Mouse (Mus musculus) CH12.LX (cell line): Measurements from ENCODE around the gene Olfr820. TPM values are rescaled to one million over a fixed set of nuclear protein-coding genes. Genes with fewer than 3 reads are reported as not detected.
"Not testable (repeated sequence)": the region's sequence is repeated elsewhere in the genome, so short reads cannot be mapped to it uniquely, and the experiment has no call there.

ENCODE experiments used
- DNase-seq: peaks from one replicate; pipeline ENCODE4 v3.0.0-alpha.2; 2013; ENCODE audit errors: extremely low read depth
- H3K27ac ChIP-seq: 2 replicates; pipeline ENCODE4 v1.5.1; 2012; ENCODE audit warnings: low read depth, mild to moderate bottlenecking, control low read depth, moderate library complexity; ENCODE audit not compliant: insufficient read depth
- H3K27me3 ChIP-seq: replicated peaks from 2 replicates; pipeline ENCODE3; 2012; ENCODE audit warnings: inconsistent platforms
- H3K36me3 ChIP-seq, 2 experiments: replicated peaks in 1 of 2; 2 replicates each; pipeline versions ENCODE3 to v1.6.1; 2012; ENCODE audit warnings: inconsistent platforms in 1 of 2, low read length in 1 of 2, mild to moderate bottlenecking in 1 of 2, mixed read lengths in 1 of 2, moderate library complexity in 1 of 2; ENCODE audit not compliant: control insufficient read depth in 1 of 2, insufficient read depth in 1 of 2
- H3K4me1 ChIP-seq, 2 experiments: 2 replicates each; pipeline ENCODE4 v1.6.1; 2012; ENCODE audit warnings: inconsistent platforms in 1 of 2, moderate library complexity in 1 of 2; ENCODE audit not compliant: insufficient read depth in 2 of 2, control insufficient read depth in 1 of 2
- H3K4me2 ChIP-seq: 2 replicates; pipeline ENCODE4 v1.6.1; 2012; ENCODE audit warnings: low read depth, mild to moderate bottlenecking, control low read depth; ENCODE audit not compliant: poor library complexity, insufficient read depth, severe bottlenecking
- H3K4me3 ChIP-seq, 3 experiments: fragments of 150-350 bp in 1 of 3; sonication (generic) in 1 of 3; replicated peaks in 1 of 3; 2 replicates each; pipeline versions ENCODE3 to v1.5.1; 2011 to 2012; ENCODE audit warnings: low read depth in 2 of 3, low read length in 2 of 3, mild to moderate bottlenecking in 2 of 3, moderate library complexity in 2 of 3, control low read depth in 1 of 3, improper control_type of control experiment in 1 of 3, inconsistent platforms in 1 of 3, mixed read lengths in 1 of 3; ENCODE audit not compliant: poor library complexity in 1 of 3
- H3K79me2 ChIP-seq: replicated peaks from 2 replicates; pipeline ENCODE4 v1.6.1; 2012; ENCODE audit warnings: mild to moderate bottlenecking, moderate library complexity; ENCODE audit not compliant: control insufficient read depth, poor library complexity, insufficient read depth, severe bottlenecking; ENCODE audit errors: extremely low read depth
- H3K9ac ChIP-seq: 2 replicates; pipeline ENCODE4 v1.6.1; 2012; ENCODE audit warnings: low read depth, mild to moderate bottlenecking, control low read depth, moderate library complexity; ENCODE audit not compliant: insufficient read depth
- H3K9me3 ChIP-seq: replicated peaks from 2 replicates; pipeline ENCODE3; 2012; ENCODE audit warnings: low read length, inconsistent platforms, mixed read lengths
- HCFC1 ChIP-seq: IDR thresholded peaks from 2 replicates; pipeline ENCODE4 v1.6.1; 2012; ENCODE audit warnings: low read depth, mild to moderate bottlenecking, inconsistent platforms, low read length, improper control_type of control experiment
- MYC ChIP-seq: IDR thresholded peaks from 2 replicates; pipeline ENCODE4 v1.6.1; 2011; ENCODE audit warnings: low read depth, mild to moderate bottlenecking, improper control_type of control experiment, low read length
- NRF1 ChIP-seq: IDR thresholded peaks from 2 replicates; pipeline ENCODE4 v1.6.1; 2014; ENCODE audit warnings: low read depth, mild to moderate bottlenecking, inconsistent platforms, low read length, improper control_type of control experiment, moderate library complexity
- SMC3 ChIP-seq: IDR thresholded peaks from 2 replicates; pipeline ENCODE4 v1.6.1; 2011; ENCODE audit warnings: low read depth, low read length, improper control_type of control experiment
- USF1 ChIP-seq: IDR thresholded peaks from 2 replicates; pipeline ENCODE4 v1.6.1; 2014; ENCODE audit warnings: low read depth, mild to moderate bottlenecking, inconsistent platforms, low read length, improper control_type of control experiment
- dilution Hi-C: fragments of 300-500 bp; cut with MboI; formaldehyde crosslinking; loops from 2 replicates; pipeline ENCODE4 v1.14.3; 2020; ENCODE audit warnings: low sequenced_read_pairs; ENCODE audit not compliant: extremely low pct_unique_long_range_greater_than_20kb, extremely low pct_ligation_motif_present
- in situ Hi-C: fragments of 300-500 bp; cut with MboI; formaldehyde crosslinking; loops from 3 replicates; pipeline ENCODE4 v1.14.3; 2019; ENCODE audit warnings: low sequenced_read_pairs, low pct_ligation_motif_present, low pct_unique_long_range_greater_than_20kb, mixed read lengths
- polyA plus RNA-seq: library from polyadenylated mRNA; unstranded; fragments of >175 nt; gene quantifications from 2 replicates; pipeline ENCODE4 v1.2.1, GENCODE M21; 2012; ENCODE audit warnings: low read depth; ENCODE audit not compliant: insufficient read length
- total RNA-seq, 2 experiments: library from RNA; depleted of rRNA; stranded (reverse); fragments of 300-350 nt in 1 of 2; fragments of >200 nt in 1 of 2; gene quantifications; 2 replicates each; pipeline ENCODE4 v1.2.3; 2012 to 2014

Gene Olfr820
- total RNA-seq (2012; rRNA removed) (not detected in 2 replicates), total RNA-seq (2014; rRNA removed) (not detected in 2 replicates), polyA plus RNA-seq (not detected in 2 replicates)

DNA sequence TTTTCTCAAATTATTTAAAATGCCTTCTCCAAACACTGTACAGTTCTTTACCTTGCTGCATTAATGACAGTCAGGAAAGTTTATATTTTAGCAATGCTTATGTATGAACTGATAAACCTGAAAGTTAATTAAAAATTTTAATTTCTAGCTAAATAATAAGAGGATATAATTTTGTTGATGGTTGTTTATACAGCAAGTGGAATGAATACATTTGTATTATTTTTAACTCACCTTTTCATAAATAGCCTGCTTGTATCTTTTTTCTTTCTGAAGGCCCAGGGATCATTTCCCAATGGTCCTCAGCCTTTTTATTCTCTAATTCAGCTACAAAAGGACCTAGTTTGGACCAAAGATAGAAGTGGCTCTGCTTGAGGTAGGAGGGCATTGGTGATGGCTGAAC, at the start of gene Olfr820:
Gene Olfr820, plus strand, starts transcription at position 301 of the 400 bp plus-strand sequence.
- DNase-seq, result no peak
- no peak within 1 kb of the TSS for H3K4me3 ChIP-seq
- H3K9ac ChIP-seq, result no peak within 1 kb of the TSS
- no peaks in the 10 kb centered on the region for H3K4me1 ChIP-seq
- in situ Hi-C loops, result no loop called here
- no peak within 1 kb of the TSS for H3K27ac ChIP-seq
- no peaks in the 10 kb centered on the region for H3K79me2 ChIP-seq
- H3K9me3 ChIP-seq, result no peaks in the 10 kb centered on the region
- TF ChIP-seq HCFC1, result no peak
- TF ChIP-seq NRF1, result no peak
- TF ChIP-seq USF1, result no peak
- TF ChIP-seq MYC, result no peak
- TF ChIP-seq SMC3, result no peak
- TF ChIP-seq, all 38 proteins: peak for 0
- dilution Hi-C loops, result no loop called here
- no peak within 1 kb of the TSS for H3K4me2 ChIP-seq
- H3K36me3 ChIP-seq, result no peaks in the 10 kb centered on the region
- H3K27me3 ChIP-seq, result no peaks in the 10 kb centered on the region

DNA sequence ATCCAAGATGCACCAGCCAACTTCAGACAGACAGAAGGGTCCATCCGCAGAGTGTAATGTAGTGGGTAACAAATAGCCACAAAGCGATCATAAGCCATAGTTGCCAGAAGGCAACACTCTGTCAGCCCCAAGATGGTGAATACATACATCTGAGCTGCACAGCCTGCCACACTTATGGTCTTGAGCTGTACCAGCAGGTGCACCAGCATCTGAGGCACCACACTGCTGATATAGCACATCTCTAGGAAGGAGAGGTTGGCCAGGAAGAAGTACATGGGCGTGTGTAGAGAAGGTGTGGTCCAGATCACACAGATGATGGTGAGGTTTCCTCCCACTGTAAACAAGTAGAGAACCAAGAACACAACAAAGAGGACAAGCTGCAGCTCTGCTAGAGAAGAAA, 46.2 kb upstream of the Olfr820 start:
- H3K9me3 ChIP-seq, H3K4me2 ChIP-seq, H3K36me3 ChIP-seq, in situ Hi-C loops, H3K27ac ChIP-seq, H3K9ac ChIP-seq, H3K79me2 ChIP-seq, dilution Hi-C loops, DNase-seq, H3K4me3 ChIP-seq, H3K27me3 ChIP-seq, H3K4me1 ChIP-seq: not testable (repeated sequence)

DNA sequence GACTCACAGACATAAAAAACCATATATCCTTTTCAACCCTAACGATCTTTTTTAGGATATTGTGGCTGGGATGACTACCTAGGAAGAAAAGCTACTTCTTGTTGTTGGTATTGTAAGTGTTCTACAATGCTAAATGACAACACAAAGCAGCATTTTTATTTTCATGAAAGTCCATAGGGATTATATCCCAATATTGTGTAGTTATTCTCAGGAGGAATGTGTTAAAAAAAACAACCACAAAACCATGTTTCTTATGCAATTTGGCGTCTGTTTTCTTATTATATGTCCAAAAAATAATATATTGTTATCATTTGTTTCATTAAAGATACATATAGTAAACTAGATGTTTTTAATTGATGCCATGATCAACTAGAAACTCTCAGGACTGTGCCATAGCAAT, 45.3 kb upstream of the Olfr820 start, which contains the start of gene Olfr819:
Gene Olfr819, minus strand, starts transcription at position 101 of the 400 bp plus-strand sequence.
- H3K9ac ChIP-seq, H3K27ac ChIP-seq, H3K4me2 ChIP-seq, H3K4me1 ChIP-seq, H3K79me2 ChIP-seq, dilution Hi-C loops, DNase-seq, in situ Hi-C loops, H3K4me3 ChIP-seq, H3K9me3 ChIP-seq, H3K36me3 ChIP-seq, H3K27me3 ChIP-seq: not testable (repeated sequence)

DNA sequence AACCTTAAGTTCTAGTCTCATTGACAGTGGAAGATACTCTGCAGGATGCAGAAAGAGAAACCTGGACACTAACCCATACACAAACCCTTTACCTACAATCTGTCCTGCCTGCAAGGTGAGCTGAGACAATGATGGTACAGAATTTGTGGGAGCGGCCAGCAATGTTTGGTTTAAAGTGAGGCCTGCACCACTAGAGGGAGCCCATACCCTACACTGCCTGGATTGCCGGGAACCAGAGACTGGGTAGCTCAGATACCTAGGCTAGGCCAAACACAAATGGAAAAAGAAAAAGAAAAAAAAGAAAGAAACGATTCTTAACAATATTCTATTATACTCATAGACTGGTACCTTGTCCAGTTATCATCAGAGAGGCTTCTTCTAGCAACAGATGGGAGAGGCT, 39.4 kb upstream of the Olfr820 start:
- H3K36me3 ChIP-seq, DNase-seq, H3K4me1 ChIP-seq, H3K27me3 ChIP-seq, dilution Hi-C loops, H3K9ac ChIP-seq, H3K79me2 ChIP-seq, H3K4me3 ChIP-seq, H3K27ac ChIP-seq, in situ Hi-C loops, H3K9me3 ChIP-seq, H3K4me2 ChIP-seq: not testable (repeated sequence)

DNA sequence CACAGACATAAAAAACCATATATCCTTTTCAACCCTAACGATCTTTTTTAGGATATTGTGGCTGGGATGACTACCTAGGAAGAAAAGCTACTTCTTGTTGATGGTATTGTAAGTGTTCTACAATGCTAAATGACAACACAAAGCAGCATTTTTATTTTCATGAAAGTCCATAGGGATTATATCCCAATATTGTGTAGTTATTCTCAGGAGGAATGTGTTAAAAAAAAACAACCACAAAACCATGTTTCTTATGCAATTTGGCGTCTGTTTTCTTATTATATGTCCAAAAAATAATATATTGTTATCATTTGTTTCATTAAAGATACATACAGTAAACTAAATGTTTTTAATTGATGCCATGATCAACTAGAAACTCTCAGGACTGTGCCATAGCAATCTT, 36.4 kb upstream of the Olfr820 start, which contains the start of gene Olfr247:
Gene Olfr247, minus strand, starts transcription at position 101 of the 400 bp plus-strand sequence.
- H3K4me2 ChIP-seq, H3K4me3 ChIP-seq, DNase-seq, H3K27ac ChIP-seq, H3K4me1 ChIP-seq, H3K27me3 ChIP-seq, H3K79me2 ChIP-seq, dilution Hi-C loops, H3K9me3 ChIP-seq, H3K36me3 ChIP-seq, H3K9ac ChIP-seq: not testable (repeated sequence)
- in situ Hi-C loops, result loop anchor here (25.0 kb wide), 1 partner anchor 111 kb away; no protein-coding TSS in a partner anchor

DNA sequence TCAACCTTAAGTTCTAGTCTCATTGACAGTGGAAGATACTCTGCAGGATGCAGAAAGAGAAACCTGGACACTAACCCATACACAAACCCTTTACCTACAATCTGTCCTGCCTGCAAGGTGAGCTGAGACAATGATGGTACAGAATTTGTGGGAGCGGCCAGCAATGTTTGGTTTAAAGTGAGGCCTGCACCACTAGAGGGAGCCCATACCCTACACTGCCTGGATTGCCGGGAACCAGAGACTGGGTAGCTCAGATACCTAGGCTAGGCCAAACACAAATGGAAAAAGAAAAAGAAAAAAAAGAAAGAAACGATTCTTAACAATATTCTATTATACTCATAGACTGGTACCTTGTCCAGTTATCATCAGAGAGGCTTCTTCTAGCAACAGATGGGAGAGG, 30.6 kb upstream of the Olfr820 start:
- in situ Hi-C loops, result loop anchor here (25.0 kb wide), 1 partner anchor 105 kb away; no protein-coding TSS in a partner anchor
- dilution Hi-C loops, H3K4me1 ChIP-seq, H3K4me2 ChIP-seq, DNase-seq, H3K27ac ChIP-seq, H3K9me3 ChIP-seq, H3K4me3 ChIP-seq, H3K9ac ChIP-seq, H3K79me2 ChIP-seq, H3K36me3 ChIP-seq, H3K27me3 ChIP-seq: not testable (repeated sequence)
